Mouse (Mus musculus) heart, embryonic 10.5 days (tissue): ENCODE results near the gene Dctn2. TPM values are rescaled to one million over a fixed set of nuclear protein-coding genes. Genes with fewer than 3 reads are reported as not detected.
A peak's percentile ranks its signal among the peaks of the same experiment; 100 is the strongest.

Experiments used
- DNase-seq: peaks from one replicate; pipeline ENCODE4 v3.0.0-alpha.2; 2017; ENCODE audit warnings: low spot score
- H3K27ac ChIP-seq: fragments of 300-500 bp; sonication (generic); 2 replicates; pipeline ENCODE4 v1.5.1; 2016; ENCODE audit warnings: mild to moderate bottlenecking
- H3K27me3 ChIP-seq: fragments of 300-500 bp; sonication (generic); 2 replicates; pipeline ENCODE4 v1.6.1; 2016; ENCODE audit warnings: mild to moderate bottlenecking; ENCODE audit not compliant: poor library complexity, insufficient read depth, severe bottlenecking
- H3K36me3 ChIP-seq: fragments of 300-500 bp; sonication (generic); 2 replicates; pipeline ENCODE4 v1.6.1; 2016; ENCODE audit warnings: mild to moderate bottlenecking, moderate library complexity
- H3K4me1 ChIP-seq: fragments of 300-500 bp; sonication (generic); 2 replicates; pipeline ENCODE4 v1.6.1; 2016; ENCODE audit warnings: mild to moderate bottlenecking
- H3K4me3 ChIP-seq: fragments of 300-500 bp; sonication (generic); 2 replicates; pipeline ENCODE4 v1.5.1; 2016; ENCODE audit warnings: mild to moderate bottlenecking, moderate library complexity
- H3K9me3 ChIP-seq: fragments of 300-500 bp; sonication (generic); 2 replicates; pipeline ENCODE4 v1.6.1; 2016; ENCODE audit warnings: mild to moderate bottlenecking, moderate library complexity
- WGBS: fragments of 180-500 bp; shearing (Covaris S2); methylation state at CpG from one replicate; pipeline ENCODE4 v1.1.7; 2016; 5-methylcytosine and 5-hydroxymethylcytosine counted together
- polyA plus RNA-seq: library from polyadenylated mRNA; unstranded; fragments of >200 nt; fragmentation: Nextera tagmentation; extraction: Ambion mirVana; gene quantifications from 2 replicates; pipeline ENCODE4 v1.2.1, GENCODE M21; 2016

Dctn2 gene
- polyA plus RNA-seq, 1 experiment from 2014 or later: 167 TPM

DNA sequence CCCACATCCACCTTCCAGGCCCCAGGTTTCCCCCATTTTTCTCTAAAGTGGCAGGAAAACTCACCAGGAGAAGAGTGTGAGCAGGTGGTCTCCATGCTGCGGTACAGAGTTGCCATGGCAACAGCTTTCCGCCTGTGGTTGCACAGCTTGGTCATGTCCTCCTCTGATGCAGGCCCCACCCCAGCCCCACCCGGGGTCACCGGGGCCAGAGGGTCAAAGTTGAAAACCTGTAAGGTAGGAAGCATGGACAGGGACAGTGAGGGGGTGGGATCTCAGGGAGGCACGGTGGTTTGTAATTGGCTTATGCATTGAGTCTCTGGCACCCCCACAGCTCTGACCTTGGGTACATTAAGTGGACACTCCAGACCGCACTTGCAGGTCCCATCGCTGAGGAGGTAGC, 20.6 kb downstream of the Dctn2 start:
- Histone ChIP-seq H3K27ac (0 out of 2 replicates have a peak overlapping the region, but pooled peaks have one; percentile 98), H3K36me3 (peaks cover 59% of the 10 kb centered on the region), H3K4me1 (peaks cover 50% of the 10 kb centered on the region), H3K27me3 (no peaks in the 10 kb centered on the region), H3K4me3 (peak overlapping the region; percentile 75; the same call in 1 of the 2 replicates), H3K9me3 (no peaks in the 10 kb centered on the region)
- WGBS: 64% methylated on average over 7 of the region's 7 CpGs
- no peak for DNase-seq

DNA sequence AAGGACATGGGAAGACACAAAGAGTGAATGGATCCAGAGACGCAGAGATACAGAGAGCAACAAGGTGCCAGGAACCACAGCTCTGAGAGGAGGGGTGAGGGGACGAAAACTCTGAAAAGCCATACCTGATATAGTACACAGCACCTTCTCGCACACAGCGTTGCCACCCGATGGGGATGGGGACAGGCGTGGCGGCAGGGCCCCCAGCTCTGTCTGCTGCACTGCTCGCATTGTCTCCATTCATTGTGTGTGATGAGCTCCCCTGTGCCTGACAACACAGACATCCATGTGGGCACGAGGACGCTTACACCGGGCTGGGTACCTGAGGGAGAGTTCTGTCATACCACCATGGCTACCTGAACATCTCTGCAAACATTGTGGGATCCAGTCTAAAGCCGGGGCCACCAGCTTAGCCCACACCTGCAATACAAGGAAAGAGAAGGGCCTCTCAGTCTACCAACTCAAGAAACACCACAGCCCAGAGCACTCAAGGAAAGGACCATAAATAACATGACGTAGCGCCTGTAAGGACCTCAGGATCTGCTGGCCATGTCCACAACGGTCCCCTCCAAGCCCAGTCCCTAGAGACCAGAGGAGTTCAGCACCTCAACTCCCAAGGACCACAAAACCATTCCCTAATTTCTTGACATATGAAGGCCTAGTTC, 21.2 kb downstream of the Dctn2 start:
- Histone ChIP-seq H3K36me3 (peaks cover 52% of the 10 kb centered on the region), H3K4me1 (peaks cover 56% of the 10 kb centered on the region), H3K4me3 (peak overlapping the region; percentile 75), H3K27me3 (no peaks in the 10 kb centered on the region), H3K27ac (peak overlapping the region; percentile 98), H3K9me3 (no peaks in the 10 kb centered on the region)
- DNase-seq: no peak
- WGBS: 74% methylated on average over 15 of the region's 15 CpGs

DNA sequence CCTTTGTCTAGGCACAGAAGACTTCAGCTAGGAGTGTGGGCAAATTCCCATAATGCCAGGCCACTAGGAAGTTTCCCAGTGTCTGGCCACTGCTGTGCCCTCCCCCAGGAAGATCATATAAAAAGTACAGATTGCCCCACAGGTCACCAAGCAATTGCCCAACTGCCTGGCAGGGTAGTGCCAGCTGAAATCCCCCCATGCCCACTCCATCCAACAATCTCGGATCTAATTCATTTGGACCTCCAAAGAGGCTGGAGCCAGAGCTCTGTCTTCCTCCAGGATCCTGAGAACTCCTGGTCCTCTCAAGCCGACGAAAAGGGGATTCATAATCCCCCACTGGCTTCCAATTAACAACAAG, 21.7 kb downstream of the Dctn2 start:
- 2% methylated on average over 3 of the region's 3 CpGs for WGBS
- Histone ChIP-seq H3K9me3 (no peaks in the 10 kb centered on the region), H3K4me1 (peaks cover 57% of the 10 kb centered on the region), H3K4me3 (peak overlapping the region; percentile 75), H3K27me3 (no peaks in the 10 kb centered on the region), H3K27ac (peak overlapping the region; percentile 98), H3K36me3 (peaks cover 49% of the 10 kb centered on the region)
- DNase-seq: no peak

DNA sequence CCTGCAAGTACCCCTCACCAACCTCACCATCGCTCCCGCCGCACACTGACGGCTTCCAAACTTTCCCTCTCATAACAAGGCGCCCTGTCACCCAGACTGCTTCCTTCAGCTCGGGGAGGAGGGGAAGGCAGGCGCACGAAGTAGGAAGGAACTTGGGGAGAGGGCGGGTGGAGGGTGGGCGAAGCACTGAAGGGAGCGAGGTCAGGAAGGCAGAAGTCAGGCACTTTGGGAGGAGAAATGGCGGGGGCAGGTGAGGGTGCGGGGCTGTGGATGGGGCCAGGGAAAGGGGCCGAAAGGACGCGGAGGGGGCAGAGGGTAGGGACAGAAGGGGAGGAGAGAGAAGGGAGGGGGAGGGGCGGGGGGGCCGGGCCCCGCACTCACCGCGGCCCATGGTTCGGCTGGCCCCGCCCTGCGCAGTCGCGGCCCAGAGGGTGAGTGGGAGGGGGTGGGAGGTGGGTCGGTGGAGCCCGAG, 22.2 kb downstream of the Dctn2 start:
- no peaks in the 10 kb centered on the region for H3K9me3 ChIP-seq
- WGBS: under 1% methylated on average over 14 of the region's 28 CpGs
- peaks cover 61% of the 10 kb centered on the region for H3K4me1 ChIP-seq
- H3K27ac ChIP-seq: peak overlapping the region; percentile 98
- H3K27me3 ChIP-seq: no peaks in the 10 kb centered on the region
- DNase-seq: peak; percentile 94
- H3K4me3 ChIP-seq: peak overlapping the region; percentile 75
- H3K36me3 ChIP-seq: peaks cover 48% of the 10 kb centered on the region

DNA sequence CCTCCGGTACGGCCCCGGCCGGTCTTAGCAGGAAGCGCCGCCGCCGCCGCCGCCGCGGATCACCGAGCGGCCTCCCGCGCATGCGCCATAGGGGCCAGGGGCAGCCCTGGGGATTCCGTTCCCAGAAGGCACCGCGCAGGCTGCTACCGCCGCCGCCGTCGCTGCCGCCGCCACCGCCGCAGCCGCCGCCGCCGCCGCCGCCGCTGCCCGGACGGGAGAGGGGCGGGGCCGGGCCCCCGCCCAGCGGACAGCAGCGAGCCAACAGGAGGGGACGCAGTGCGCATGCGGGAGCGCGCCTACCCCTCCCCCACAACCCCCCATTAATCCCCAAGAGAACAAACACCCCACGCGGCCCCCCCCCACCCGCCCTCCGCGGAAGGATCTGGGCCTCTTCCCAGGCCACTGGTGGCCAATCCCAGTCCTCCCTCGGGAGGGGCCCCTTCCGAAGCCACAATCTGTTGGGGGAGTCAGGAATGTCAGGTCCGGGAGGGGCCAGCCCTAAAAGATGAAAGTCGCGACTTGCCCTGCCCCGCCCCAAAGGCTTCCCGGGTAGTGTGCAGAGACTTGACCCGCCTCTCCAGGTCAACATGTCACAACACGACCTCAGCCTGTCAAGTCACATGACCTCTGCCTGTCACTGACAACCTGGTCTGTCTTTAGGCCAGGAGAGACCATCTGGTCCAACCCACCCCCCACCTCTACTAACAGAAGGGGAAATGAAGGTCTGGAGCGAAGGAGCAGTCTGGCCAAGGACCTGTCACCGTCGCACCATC, 22.8 kb downstream of the Dctn2 start, which contains the start of gene Mbd6:
Mbd6 (minus strand) TSS at position 219 of the 773 bp plus-strand sequence.
- H3K9me3 ChIP-seq: no peaks in the 10 kb centered on the region
- WGBS: under 1% methylated on average over 38 of the region's 65 CpGs
- peaks cover 48% of the 10 kb centered on the region for H3K36me3 ChIP-seq
- H3K27ac ChIP-seq: peak within 1 kb of the TSS; percentile 98
- H3K4me3 ChIP-seq: peak within 1 kb of the TSS; percentile 75
- H3K4me1 ChIP-seq: peaks cover 66% of the 10 kb centered on the region
- H3K27me3 ChIP-seq: no peaks in the 10 kb centered on the region
- peak; percentile 97 for DNase-seq

DNA sequence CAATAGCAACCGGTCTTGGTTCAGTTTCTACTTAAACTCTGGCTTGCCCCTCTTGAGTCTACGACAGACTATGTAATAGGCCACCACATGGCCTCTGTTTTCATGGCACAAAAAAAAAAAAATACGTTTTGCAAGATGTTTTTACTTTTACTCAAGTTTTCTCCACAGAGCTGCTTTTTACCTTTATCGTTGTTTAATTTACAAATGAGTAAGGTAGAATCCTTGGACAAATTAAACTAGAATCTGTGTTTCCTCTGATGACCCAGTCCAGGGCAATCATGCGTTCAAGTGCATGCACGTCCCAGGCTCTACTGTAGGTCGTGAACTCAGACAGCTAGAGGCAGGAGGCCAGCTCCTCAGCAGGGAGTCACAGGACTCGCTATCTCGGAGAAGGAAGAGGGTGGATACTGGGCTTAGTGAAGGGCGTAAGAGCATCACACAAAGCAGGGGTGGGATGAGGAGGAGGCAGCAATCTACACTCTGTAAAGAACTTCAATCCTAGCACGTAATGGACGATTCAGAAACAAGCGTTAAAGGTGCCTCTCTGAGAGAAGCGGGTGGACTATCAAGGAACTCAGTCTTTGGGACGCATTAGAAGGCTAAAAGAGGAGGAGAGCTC, 23.5 kb downstream of the Dctn2 start:
- Histone ChIP-seq H3K36me3 (peaks cover 48% of the 10 kb centered on the region), H3K4me1 (peaks cover 66% of the 10 kb centered on the region), H3K27ac (peak overlapping the region; percentile 98), H3K4me3 (peak overlapping the region; percentile 75), H3K27me3 (no peaks in the 10 kb centered on the region), H3K9me3 (no peaks in the 10 kb centered on the region)
- peak; percentile 84 for DNase-seq
- WGBS: 2% methylated on average over 15 of the region's 15 CpGs

DNA sequence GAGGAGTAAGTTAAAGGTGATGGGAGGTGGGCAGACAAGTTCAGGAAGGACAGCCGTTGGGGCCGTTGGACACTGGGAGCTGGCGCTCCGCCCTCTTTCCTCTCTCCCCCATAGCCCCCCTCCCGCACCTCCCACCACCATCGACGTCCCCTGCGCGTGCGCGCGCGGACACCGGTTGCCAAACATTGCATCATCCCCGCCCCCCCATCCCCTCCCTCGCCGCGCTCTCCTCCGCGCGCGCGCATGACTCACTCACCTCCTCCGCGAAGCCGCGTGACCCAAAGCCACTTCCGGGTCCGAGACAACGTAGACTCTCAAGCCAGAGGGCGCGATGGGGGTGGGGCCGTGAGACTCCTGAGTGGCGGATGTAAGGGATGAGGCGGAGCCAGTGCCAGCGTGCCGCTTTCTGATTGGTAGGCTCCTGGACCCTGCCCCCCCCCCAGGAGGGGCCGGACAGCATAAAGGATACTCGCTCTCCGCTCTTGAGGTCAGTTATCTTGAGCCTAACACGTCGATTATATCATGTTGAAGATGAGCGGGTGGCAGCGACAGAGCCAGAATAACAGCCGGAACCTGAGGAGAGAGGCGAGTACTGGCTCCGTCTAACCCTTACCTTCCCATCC, 24.2 kb downstream of the Dctn2 start:
- Histone ChIP-seq H3K27me3 (no peaks in the 10 kb centered on the region), H3K27ac (peak overlapping the region; percentile 98), H3K9me3 (no peaks in the 10 kb centered on the region), H3K4me3 (peak overlapping the region; percentile 75), H3K36me3 (peaks cover 48% of the 10 kb centered on the region), H3K4me1 (peaks cover 59% of the 10 kb centered on the region)
- under 1% methylated on average over 35 of the region's 47 CpGs for WGBS
- DNase-seq: peak; percentile 100

DNA sequence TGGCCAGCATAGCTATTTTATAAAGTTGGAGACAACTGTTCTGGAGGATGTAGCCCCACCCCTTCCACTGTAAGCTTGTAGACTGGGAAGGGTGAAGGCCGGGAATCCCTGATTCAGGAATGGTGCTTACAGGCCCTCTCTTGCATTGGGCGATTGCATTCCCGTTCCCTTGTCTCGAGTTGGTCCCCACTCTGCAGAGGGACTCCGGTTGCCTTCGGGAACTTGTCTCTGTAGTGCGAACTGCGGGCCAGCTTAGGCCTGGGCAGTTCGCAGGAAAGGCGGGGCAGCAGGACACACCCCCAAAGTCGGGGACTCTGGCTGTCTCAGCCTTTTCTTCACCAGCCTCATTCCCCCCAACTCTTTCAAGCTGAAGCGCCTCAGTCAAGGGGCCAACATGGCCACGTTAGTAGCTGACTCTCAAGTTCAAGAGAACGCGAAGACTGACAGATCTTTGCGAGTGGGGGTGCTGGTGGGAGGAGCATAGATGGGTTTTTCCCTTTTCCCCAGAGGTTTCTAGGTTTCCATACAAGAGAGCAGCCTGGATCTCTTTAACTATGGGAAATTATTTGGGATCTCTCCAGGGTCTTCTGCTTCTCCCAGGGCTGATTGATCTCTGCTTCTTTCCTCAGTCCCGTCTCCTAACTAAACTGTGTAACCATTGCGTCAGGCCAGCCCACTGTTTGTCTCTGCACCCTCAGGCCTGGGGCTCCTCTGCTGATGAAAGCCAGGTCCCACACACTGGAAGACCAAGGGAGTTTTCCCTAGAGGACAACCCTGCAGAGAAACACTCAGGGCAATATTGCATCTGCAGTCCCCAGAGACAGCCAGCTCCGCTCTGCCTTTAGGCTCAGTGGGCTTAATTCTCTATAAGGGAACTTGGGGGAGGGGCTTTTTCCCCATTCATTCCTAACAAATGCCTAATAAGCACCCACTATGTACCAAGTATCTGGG, 25.0 kb downstream of the Dctn2 start:
- Histone ChIP-seq H3K27ac (peak overlapping the region; percentile 98), H3K4me1 (peaks cover 58% of the 10 kb centered on the region), H3K9me3 (no peaks in the 10 kb centered on the region), H3K27me3 (no peaks in the 10 kb centered on the region), H3K36me3 (peaks cover 48% of the 10 kb centered on the region), H3K4me3 (peak overlapping the region; percentile 75)
- DNase-seq: peak; percentile 88
- 2% methylated on average over 19 of the region's 19 CpGs for WGBS

DNA sequence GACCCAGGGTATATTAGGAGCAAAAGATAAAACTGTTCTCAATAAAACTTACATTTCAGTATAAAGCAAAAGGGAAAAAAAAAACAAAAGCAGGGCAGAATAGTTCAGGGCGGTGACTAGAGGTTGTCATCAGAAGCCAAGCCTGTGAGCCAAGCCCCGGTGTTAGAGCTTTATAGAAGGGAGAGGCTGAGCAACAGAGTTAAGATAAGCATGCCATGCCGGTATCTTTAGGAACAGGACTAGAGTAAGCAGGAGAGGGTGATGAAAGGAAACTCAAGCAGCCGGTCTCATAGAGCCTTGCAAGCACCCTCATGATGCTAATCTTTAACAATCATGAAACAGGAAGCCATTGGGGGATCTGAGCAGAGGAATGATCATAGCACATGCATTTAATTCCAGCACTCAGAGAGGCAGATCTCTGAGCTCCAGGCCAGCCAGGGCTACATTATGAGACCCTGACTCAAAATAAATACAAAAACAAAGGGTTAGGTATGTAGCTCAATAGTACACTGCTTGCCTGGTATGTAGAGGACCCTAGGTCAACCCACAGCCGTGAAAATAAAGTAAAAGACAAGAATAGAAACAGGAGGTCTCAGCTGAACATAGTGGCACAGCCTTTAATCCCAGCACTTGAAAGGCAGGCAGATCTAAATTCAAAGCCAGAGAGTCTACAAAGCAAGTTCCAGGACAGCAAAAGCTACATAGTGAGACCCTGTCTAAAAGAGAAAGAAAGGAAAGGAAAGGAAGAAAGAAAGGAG, 25.9 kb downstream of the Dctn2 start:
- peak; percentile 86 for DNase-seq
- WGBS: 10% methylated on average over 5 of the region's 5 CpGs
- peaks cover 48% of the 10 kb centered on the region for H3K36me3 ChIP-seq
- H3K4me3 ChIP-seq: peak overlapping the region; percentile 75
- H3K4me1 ChIP-seq: peaks cover 58% of the 10 kb centered on the region
- no peaks in the 10 kb centered on the region for H3K27me3 ChIP-seq
- peak overlapping the region; percentile 98 for H3K27ac ChIP-seq
- no peaks in the 10 kb centered on the region for H3K9me3 ChIP-seq

DNA sequence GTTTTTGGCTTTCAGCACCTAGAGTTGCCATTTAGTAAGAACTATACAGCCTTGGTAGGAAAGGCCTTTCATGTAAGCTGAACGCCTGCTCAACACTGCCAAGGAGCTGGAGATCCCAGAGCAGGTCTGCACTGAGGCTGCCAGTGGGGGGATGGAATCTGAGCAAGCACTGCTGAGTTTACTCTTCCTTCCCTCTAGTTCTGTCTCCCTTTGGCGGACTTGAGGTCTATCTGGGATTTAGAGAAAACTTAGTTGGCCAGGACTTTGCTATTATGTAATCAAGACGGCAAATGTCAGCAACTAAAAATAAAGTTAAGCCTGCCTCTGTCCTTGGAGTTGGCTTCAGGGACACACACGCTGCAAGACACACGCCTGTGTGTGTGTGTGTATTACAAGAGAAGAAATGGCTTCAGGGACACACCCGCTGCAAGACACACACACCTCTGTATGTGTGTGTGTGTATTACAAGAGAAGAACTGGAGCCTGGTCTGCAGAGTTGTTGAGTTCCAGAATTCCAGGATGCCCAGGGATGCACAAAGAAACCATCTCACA, 26.9 kb downstream of the Dctn2 start:
- Histone ChIP-seq H3K4me1 (peaks cover 55% of the 10 kb centered on the region), H3K36me3 (peaks cover 53% of the 10 kb centered on the region), H3K27me3 (no peaks in the 10 kb centered on the region), H3K4me3 (peak overlapping the region; percentile 22; the same call in 1 of the 2 replicates), H3K9me3 (no peaks in the 10 kb centered on the region), H3K27ac (0 out of 2 replicates have a peak overlapping the region, but pooled peaks have one; percentile 36)
- 72% methylated on average over 6 of the region's 6 CpGs for WGBS
- no peak for DNase-seq

DNA sequence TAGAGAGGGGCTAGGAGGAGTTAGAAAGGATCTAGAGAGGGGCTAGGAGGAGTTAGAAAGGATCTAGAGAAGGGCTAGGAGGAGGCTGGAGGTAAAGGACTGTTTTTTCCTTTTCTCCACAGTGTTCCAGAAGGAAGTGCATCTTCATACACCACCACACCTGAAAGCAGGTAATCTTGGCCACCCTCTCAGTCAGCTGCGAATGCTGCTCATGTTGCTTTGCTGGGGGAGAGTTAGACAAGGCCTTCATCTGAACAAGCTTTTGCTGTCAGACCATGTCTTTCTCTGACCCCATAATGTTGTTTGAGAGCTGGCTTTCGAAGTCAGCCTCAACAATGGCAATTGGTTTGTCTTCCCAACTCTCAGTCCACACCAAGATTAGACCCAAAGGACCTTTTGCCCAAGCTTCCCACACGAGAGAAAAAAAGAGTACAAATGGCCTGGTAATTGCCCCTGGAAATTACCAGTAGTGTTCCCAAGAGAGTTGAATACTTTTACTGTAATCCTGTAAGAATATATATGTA, 27.5 kb downstream of the Dctn2 start:
- no peaks in the 10 kb centered on the region for H3K27me3 ChIP-seq
- no peak for DNase-seq
- H3K4me1 ChIP-seq: peaks cover 53% of the 10 kb centered on the region
- 85% methylated on average over 3 of the region's 3 CpGs for whole genome bisulfite sequencing
- 0 out of 2 replicates have a peak overlapping the region, but pooled peaks have one; percentile 22 for H3K4me3 ChIP-seq
- H3K36me3 ChIP-seq: peaks cover 56% of the 10 kb centered on the region
- H3K27ac ChIP-seq: 0 out of 2 replicates have a peak overlapping the region, but pooled peaks have one; percentile 36
- no peaks in the 10 kb centered on the region for H3K9me3 ChIP-seq
